Mouse (Mus musculus): Measurements from ENCODE around the gene Nfib.

The Nfib gene

DNA sequence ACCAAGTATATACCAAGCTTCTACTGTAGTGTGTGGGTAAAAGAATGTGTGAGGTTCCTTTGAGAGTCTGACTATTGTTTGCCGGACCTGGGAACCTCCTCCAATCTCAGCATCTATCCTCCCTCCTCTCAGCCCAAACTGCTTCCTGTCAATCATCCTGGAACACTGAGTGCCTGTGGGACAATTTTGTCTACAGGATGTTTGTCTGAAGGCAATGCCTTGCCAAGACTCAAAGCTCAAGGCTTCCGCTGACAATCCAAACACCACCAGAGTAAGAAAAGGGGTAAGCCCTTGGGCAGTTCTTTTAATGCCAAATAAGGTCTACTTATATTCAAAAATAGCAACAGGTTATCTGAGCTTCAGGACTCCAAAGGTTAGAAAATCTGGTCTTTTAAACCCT lies 459.3 kb downstream of the Nfib start:
- no peak for DNase-seq (ENCODE audit: low spot score)
